Mouse (Mus musculus): ENCODE data around the gene Pex26.

Pex26 gene

GRCm38 (mm10) chr6:121153177-121153576 is 30.3 kb upstream of the Pex26 start:
- TF ChIP-seq GATA4 (IDR thresholded peaks at IDR 0.05; ENCODE audit: insufficient replicate concordance, low read length), result no peak

DNA sequence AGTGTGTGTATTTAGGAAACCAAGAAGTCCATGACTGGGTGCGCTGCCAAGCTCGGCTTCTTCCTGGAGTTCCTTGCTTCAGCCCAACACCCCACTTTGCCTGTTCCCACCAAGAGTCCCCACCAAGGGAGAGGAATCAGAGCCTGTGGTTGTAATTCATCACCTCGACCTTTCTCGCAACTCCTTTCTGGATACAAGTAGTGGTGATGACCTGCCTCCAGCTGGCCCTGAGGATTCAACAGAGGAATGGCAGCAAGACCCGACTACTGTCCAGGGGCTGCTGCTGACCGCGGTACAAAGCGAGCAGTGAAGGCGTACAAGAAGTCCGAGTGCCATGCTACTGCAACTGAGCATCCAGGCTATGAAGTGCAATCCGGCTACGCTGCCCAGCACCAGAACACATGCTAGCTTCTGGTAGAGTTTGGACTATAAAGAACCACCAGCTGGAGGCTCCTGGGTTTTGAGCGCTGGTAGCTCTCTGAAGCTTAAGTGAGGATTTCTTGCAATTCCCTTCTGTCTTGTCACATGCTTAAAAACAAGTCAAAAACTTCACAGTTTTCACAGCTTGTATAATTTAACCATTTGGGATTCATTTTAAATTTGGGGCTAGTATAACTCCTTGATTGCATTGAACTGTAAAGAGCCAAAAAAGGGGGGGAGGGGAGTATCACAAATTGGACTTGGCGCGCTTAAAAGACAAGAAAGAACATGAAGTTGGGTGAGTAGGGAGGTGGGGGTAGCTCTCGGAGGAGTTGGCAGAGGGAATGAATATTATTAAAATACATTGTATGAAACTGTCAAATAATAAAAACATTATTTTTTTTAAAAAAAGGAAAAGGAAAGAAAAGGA is 28.8 kb upstream of the Pex26 start:
- no peak for TF ChIP-seq GATA4 (IDR thresholded peaks at IDR 0.05; ENCODE audit: insufficient replicate concordance, low read length)

GRCm38 (mm10) chr6:121156030-121156429 is 27.4 kb upstream of the Pex26 start:
- TF ChIP-seq GATA4 (IDR thresholded peaks at IDR 0.05; ENCODE audit: insufficient replicate concordance, low read length), result no peak

- TF ChIP-seq GATA4 (IDR thresholded peaks at IDR 0.05; ENCODE audit: insufficient replicate concordance, low read length), result no peak
Observed at GRCm38 (mm10) chr6:121159616-121160015, 23.9 kb upstream of the Pex26 start.

- no peak for TF ChIP-seq GATA4 (IDR thresholded peaks at IDR 0.05; ENCODE audit: insufficient replicate concordance, low read length)
Observed at GRCm38 (mm10) chr6:121160126-121160525, 23.3 kb upstream of the Pex26 start.

DNA sequence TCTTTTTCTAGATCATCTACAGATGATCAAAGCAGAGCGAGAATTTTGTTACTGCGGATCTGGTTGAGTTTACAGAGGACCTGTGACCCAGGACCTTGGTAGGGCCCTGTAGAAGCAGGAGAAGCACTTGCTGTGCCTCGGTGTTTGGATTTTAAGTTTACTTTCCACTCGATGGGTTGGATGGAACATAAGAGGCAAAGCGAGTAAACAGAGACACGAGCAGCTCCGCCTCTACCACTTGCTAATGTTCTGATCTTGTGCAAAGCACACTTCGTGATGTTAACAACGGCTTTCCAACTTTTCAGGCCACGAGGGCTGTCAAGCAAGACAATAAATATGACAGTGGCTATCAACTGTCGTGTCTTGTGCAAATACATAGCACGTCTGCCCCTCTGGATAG is 20.9 kb upstream of the Pex26 start:
- no peak for TF ChIP-seq GATA4 (IDR thresholded peaks at IDR 0.05; ENCODE audit: insufficient replicate concordance, low read length)

DNA sequence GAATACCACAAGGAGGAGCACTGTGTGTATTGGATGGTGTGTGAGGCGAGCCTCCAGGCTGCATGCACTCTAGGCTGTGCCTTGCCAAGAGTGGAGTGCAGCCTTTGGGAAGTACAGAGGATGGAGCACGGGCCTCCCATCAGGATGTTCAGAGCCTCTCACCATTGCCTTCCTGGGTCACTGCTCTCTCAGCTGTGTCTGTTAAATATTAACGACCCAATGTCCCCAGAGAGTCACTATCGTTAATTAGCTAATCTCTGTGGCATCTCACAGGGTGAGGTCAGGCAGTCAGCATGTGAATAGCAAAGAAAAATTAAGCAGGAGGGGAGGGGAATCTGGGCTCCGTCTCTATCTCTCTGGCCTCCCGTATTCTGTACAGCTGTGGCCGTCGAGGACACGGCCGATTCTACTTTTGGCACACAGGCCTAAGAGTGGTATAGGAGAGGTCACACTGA is 17.3 kb upstream of the Pex26 start:
- TF ChIP-seq GATA4 (IDR thresholded peaks at IDR 0.05; ENCODE audit: insufficient replicate concordance, low read length), result peak; percentile 70; the same call in 1 of the 2 replicates

- no peak for TF ChIP-seq GATA4 (IDR thresholded peaks at IDR 0.05; ENCODE audit: insufficient replicate concordance, low read length)
Observed at GRCm38 (mm10) chr6:121167381-121167975, 16.0 kb upstream of the Pex26 start.

GRCm38 (mm10) chr6:121171102-121171501 is 12.4 kb upstream of the Pex26 start:
- TF ChIP-seq GATA4 (IDR thresholded peaks at IDR 0.05; ENCODE audit: insufficient replicate concordance, low read length), result peak; percentile 58; the same call in 1 of the 2 replicates

GRCm38 (mm10) chr6:121173471-121173870 is 10.0 kb upstream of the Pex26 start:
- no peak for TF ChIP-seq GATA4 (IDR thresholded peaks at IDR 0.05; ENCODE audit: insufficient replicate concordance, low read length)

GRCm38 (mm10) chr6:121174761-121175160 is 8.7 kb upstream of the Pex26 start:
- no peak for TF ChIP-seq GATA4 (IDR thresholded peaks at IDR 0.05; ENCODE audit: insufficient replicate concordance, low read length)

DNA sequence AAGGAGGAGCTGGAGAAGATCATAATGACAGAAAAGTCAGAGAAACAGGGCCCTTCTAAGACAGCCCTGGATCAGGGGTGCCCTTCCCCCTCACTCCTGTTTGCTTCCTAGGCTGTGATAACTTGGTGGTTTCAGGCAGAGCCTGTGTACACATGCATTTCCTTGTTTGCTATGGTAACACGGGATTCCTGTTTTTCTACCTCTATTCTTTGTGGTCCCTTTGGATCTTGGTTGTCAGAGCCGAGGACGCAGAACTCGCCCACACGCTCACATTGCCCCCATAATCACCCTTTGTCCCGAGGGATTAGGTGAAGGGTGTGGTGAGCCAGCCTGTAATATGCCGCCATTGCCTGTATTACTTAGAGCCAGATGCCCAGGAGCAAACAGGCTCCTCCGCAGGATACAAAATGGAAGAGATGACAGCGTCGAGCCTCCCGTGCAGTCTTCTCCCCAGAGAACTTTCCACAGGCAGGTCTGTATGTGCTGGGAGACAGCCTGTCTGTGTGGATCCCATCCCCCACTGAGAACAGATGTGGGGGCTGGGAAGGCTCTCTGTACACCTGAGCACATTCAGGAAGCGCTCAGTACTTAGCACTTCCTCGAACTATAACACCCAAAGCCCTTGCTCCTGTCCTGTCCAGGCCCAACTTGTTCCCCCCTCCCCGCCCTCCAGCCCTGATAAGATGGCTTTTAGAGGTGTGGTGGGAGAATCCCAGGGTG is 7.3 kb upstream of the Pex26 start:
- TF ChIP-seq GATA4 (IDR thresholded peaks at IDR 0.05; ENCODE audit: insufficient replicate concordance, low read length), result no peak

DNA sequence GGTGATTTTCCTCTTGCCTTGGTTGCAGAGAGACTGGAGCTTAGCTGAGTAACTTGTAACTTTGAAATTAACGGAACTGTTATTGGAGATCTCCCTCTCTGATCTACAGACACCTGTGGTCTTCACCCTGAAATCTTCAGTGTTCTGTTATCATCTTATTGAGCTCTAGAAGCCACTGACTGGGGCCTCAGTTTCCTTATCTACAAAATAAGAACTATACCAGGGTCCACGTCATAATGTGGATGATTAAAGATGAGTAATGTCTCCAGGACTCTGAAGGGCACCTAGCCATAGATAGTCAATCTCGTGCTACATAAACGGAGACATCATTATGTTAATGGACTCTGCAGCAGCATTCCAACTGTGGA is 6.8 kb upstream of the Pex26 start:
- no peak for TF ChIP-seq GATA4 (IDR thresholded peaks at IDR 0.05; ENCODE audit: insufficient replicate concordance, low read length)

GRCm38 (mm10) chr6:121177118-121177708 is 6.3 kb upstream of the Pex26 start:
- no peak for TF ChIP-seq GATA4 (IDR thresholded peaks at IDR 0.05; ENCODE audit: insufficient replicate concordance, low read length)

DNA sequence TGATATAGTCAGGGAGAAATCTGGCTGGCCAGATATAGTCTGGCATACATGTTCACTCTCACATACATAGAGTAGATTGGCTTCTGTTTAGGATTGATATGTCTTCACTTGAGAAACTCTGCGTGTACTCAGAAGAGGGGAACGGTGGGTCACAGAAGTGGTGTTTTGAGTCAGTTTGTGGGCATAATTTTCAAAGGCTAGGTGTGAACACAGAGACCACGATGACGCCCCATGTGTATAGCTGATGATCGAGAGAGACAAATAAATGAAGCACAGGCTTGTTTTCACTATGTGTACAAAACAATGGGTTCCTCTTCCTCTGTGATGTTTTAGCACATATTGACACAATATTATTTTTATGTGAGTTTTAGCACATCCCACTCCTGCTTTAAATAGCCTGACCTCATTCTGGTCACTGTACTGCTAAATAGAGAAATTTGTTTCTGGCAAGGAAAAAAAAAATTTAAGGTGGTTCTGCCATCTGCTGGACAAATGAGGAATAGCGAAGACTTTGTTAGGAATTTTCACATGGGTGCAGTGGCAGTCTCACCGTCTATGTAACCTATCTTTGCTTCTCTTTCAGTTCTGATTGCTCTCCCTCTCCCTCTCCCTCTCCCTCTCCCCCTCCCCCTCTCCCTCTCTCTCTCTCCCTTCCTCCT is 4.6 kb upstream of the Pex26 start:
- no peak for TF ChIP-seq GATA4 (IDR thresholded peaks at IDR 0.05; ENCODE audit: insufficient replicate concordance, low read length)
